Mouse (Mus musculus) myocyte (in vitro differentiated cells): ENCODE measurements around the gene Pou2f2. TPM values are rescaled to one million over a fixed set of nuclear protein-coding genes. Genes with fewer than 3 reads are reported as not detected.

Source experiments
- H3K27me3 ChIP-seq: one replicate; pipeline ENCODE4 v1.6.1; 2011; ENCODE audit not compliant: control insufficient read depth, insufficient read depth, insufficient read length
- H3K36me3 ChIP-seq: one replicate; pipeline ENCODE4 v1.6.1; 2011; ENCODE audit not compliant: control insufficient read depth, insufficient read depth
- H3K4me2 ChIP-seq: one replicate; pipeline ENCODE4 v1.6.1; 2011; ENCODE audit warnings: low read depth, control low read depth
- H3K4me3 ChIP-seq: one replicate; pipeline ENCODE4 v1.5.1; 2011; ENCODE audit warnings: mild to moderate bottlenecking, control low read depth, moderate library complexity
- H3K79me2 ChIP-seq: one replicate; pipeline ENCODE4 v1.6.1; 2011; ENCODE audit not compliant: control insufficient read depth, insufficient read depth
- H3ac ChIP-seq: one replicate; pipeline ENCODE4 v1.6.1; 2011; ENCODE audit not compliant: control insufficient read depth, insufficient read length
- CEBPB ChIP-seq: IDR thresholded peaks from 2 replicates; pipeline ENCODE4 v1.6.1; 2011; ENCODE audit warnings: mild to moderate bottlenecking, moderate library complexity; ENCODE audit not compliant: poor library complexity, insufficient read depth, severe bottlenecking
- E2F4 ChIP-seq: IDR thresholded peaks from one replicate; pipeline ENCODE4 v1.6.1; 2011; ENCODE audit warnings: mild to moderate bottlenecking, control low read depth, moderate library complexity; ENCODE audit not compliant: insufficient read depth
- MAX ChIP-seq: IDR thresholded peaks from one replicate; pipeline ENCODE4 v1.6.1; 2011; ENCODE audit warnings: low read depth, mild to moderate bottlenecking, control low read depth
- MYOD1 ChIP-seq, 3 experiments: IDR thresholded peaks; one replicate each; pipeline ENCODE4 v1.6.1; 2011; ENCODE audit warnings: control low read depth in 2 of 3, low read depth in 2 of 3, mild to moderate bottlenecking in 2 of 3, moderate library complexity in 1 of 3; ENCODE audit not compliant: insufficient read length in 2 of 3, control insufficient read depth in 1 of 3
- MYOG ChIP-seq, 3 experiments: IDR thresholded peaks; one replicate each; pipeline ENCODE4 v1.6.1; 2011; ENCODE audit warnings: control low read depth in 2 of 3, low read depth in 2 of 3, mild to moderate bottlenecking in 2 of 3; ENCODE audit not compliant: insufficient read length in 2 of 3, control insufficient read depth in 1 of 3, insufficient read depth in 1 of 3
- POLR2A ChIP-seq: IDR thresholded peaks from one replicate; pipeline ENCODE4 v1.6.1; 2011; ENCODE audit warnings: low read depth, mild to moderate bottlenecking, control low read depth, moderate library complexity; ENCODE audit not compliant: insufficient read length
- POLR2AphosphoS2 ChIP-seq: IDR thresholded peaks from one replicate; pipeline ENCODE4 v1.6.1; 2011; ENCODE audit warnings: low read depth, control low read depth; ENCODE audit not compliant: insufficient read length
- REST ChIP-seq: IDR thresholded peaks from one replicate; pipeline ENCODE4 v1.6.1; 2011; ENCODE audit warnings: mild to moderate bottlenecking, control low read depth, moderate library complexity; ENCODE audit not compliant: insufficient read depth, insufficient read length
- SRF ChIP-seq: IDR thresholded peaks from one replicate; pipeline ENCODE4 v1.6.1; 2011; ENCODE audit warnings: low read depth; ENCODE audit not compliant: control insufficient read depth, insufficient read length
- TCF12 ChIP-seq: IDR thresholded peaks from one replicate; pipeline ENCODE4 v1.6.1; 2011; ENCODE audit warnings: mild to moderate bottlenecking, control low read depth; ENCODE audit not compliant: poor library complexity, insufficient read depth, severe bottlenecking
- TCF3 ChIP-seq: IDR thresholded peaks from one replicate; pipeline ENCODE4 v1.6.1; 2011; ENCODE audit warnings: low read depth, control low read depth; ENCODE audit not compliant: insufficient read length
- USF1 ChIP-seq: IDR thresholded peaks from one replicate; pipeline ENCODE4 v1.6.1; 2011; ENCODE audit warnings: low read depth, mild to moderate bottlenecking, control low read depth, moderate library complexity
- polyA plus RNA-seq: library from polyadenylated mRNA; unstranded; fragments of >200 nt; fragmentation: generic; extraction: Trizol; gene quantifications from one replicate; pipeline ENCODE4 v1.2.1, GENCODE M21; 2012; ENCODE audit warnings: missing spikeins

Pou2f2 gene
- polyA plus RNA-seq, 1 experiment, result 0.01 TPM

GRCm38 (mm10) chr7:25105411-25106160, 73.9 kb downstream of the Pou2f2 start:
- TF ChIP-seq E2F4, result no peak
- no peak for TF ChIP-seq CEBPB
- no peak for TF ChIP-seq USF1
- H3K79me2 ChIP-seq, result no peaks in the 10 kb centered on the region
- no peaks in the 10 kb centered on the region for H3K36me3 ChIP-seq
- H3K4me2 ChIP-seq, result no peak overlapping the region
- H3ac ChIP-seq, result no peak overlapping the region
- H3K4me3 ChIP-seq, result no peak overlapping the region
- H3K27me3 ChIP-seq, result peaks cover 45% of the 10 kb centered on the region

DNA sequence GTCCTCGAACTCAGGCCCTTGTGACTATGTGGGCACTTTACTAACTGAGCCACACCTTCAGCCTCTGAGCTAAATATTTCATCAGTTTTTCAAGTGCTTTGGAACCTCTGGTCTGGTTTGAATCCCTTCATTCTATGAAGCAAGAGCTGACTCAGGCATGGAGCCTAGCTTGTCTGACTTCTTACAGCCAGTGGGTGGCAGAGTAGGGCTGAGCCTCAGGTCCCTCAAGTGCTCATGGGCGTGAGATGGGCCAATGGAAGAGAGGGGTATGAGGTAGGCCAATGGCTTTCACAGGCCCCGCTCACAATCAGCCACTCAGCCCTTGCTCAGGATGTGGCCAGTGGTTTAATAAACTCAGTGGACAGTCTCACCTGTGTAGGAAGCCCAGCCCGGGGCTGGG, 79.9 kb downstream of the Pou2f2 start:
- no peak for TF ChIP-seq SRF
- no peak for TF ChIP-seq TCF3
- no peak for TF ChIP-seq MYOG (IDR thresholded peaks at IDR 0.05; ENCODE audit: control insufficient read depth in 1 of 3, insufficient read depth in 1 of 3, insufficient read length in 2 of 3, low read depth in 2 of 3)
- no peak for TF ChIP-seq POLR2A
- no peak for TF ChIP-seq POLR2AphosphoS2
- TF ChIP-seq REST, result no peak
- no peak for TF ChIP-seq MAX
- TF ChIP-seq TCF12, result no peak
- no peak for TF ChIP-seq USF1
- TF ChIP-seq CEBPB, result no peak
- no peak for TF ChIP-seq E2F4
- no peak for TF ChIP-seq MYOD1 (IDR thresholded peaks at IDR 0.05; ENCODE audit: control insufficient read depth in 1 of 3, insufficient read length in 2 of 3, low read depth in 2 of 3)
- H3K4me3 ChIP-seq, result no peak overlapping the region
- no peak overlapping the region for H3K4me2 ChIP-seq
- H3K79me2 ChIP-seq, result no peaks in the 10 kb centered on the region
- H3K36me3 ChIP-seq, result no peaks in the 10 kb centered on the region
- no peak overlapping the region for H3ac ChIP-seq
- H3K27me3 ChIP-seq, result peaks cover 75% of the 10 kb centered on the region

DNA sequence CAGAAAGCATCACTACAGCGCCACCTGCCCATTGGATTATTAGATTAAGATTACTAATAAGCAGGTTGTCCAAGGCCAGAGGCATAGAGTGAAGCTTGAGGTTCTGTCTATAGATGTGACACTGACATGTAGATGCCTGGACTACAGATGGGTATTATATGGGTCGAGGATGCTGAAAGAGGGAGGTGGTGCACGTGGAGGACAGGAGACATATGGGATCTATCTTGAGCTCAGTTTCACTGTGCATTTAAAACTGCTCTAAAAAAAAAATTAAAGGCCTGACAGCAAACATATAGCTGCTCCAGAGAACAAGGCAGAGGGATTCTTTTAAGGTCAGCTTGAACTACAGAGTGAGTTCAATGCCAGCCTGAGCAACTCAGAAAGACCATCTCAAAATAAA, 81.4 kb downstream of the Pou2f2 start:
- TF ChIP-seq CEBPB (no peak), MYOD1 (IDR thresholded peaks at IDR 0.05; ENCODE audit: control insufficient read depth in 1 of 3, insufficient read length in 2 of 3, low read depth in 2 of 3) (no peak), REST (no peak), POLR2A (no peak), TCF12 (no peak), MAX (no peak), USF1 (no peak), MYOG (IDR thresholded peaks at IDR 0.05; ENCODE audit: control insufficient read depth in 1 of 3, insufficient read depth in 1 of 3, insufficient read length in 2 of 3, low read depth in 2 of 3) (no peak), SRF (no peak), E2F4 (no peak), TCF3 (no peak), POLR2AphosphoS2 (no peak)
- Histone ChIP-seq H3K36me3 (no peaks in the 10 kb centered on the region), H3ac (no peak overlapping the region), H3K4me2 (no peak overlapping the region), H3K4me3 (no peak overlapping the region), H3K79me2 (no peaks in the 10 kb centered on the region), H3K27me3 (peaks cover 66% of the 10 kb centered on the region)

- no peaks in the 10 kb centered on the region for H3K79me2 ChIP-seq
- H3K36me3 ChIP-seq, result no peaks in the 10 kb centered on the region
- H3K27me3 ChIP-seq, result peaks cover 16% of the 10 kb centered on the region
- no peak overlapping the region for H3ac ChIP-seq
- no peak for TF ChIP-seq TCF3
- TF ChIP-seq MYOD1 (IDR thresholded peaks at IDR 0.05; ENCODE audit: control insufficient read depth in 1 of 3, insufficient read length in 2 of 3, low read depth in 2 of 3), result no peak
- TF ChIP-seq USF1, result no peak
- no peak for TF ChIP-seq POLR2AphosphoS2
- no peak for TF ChIP-seq SRF
- no peak for TF ChIP-seq MAX
- no peak for TF ChIP-seq E2F4
- no peak for TF ChIP-seq POLR2A
- no peak for TF ChIP-seq MYOG (IDR thresholded peaks at IDR 0.05; ENCODE audit: control insufficient read depth in 1 of 3, insufficient read depth in 1 of 3, insufficient read length in 2 of 3, low read depth in 2 of 3)
- no peak for TF ChIP-seq TCF12
- TF ChIP-seq REST, result no peak
- TF ChIP-seq CEBPB, result no peak
- H3K4me3 ChIP-seq, result no peak overlapping the region
- H3K4me2 ChIP-seq, result no peak overlapping the region
Observed at GRCm38 (mm10) chr7:25089875-25090274, 89.7 kb downstream of the Pou2f2 start.

DNA sequence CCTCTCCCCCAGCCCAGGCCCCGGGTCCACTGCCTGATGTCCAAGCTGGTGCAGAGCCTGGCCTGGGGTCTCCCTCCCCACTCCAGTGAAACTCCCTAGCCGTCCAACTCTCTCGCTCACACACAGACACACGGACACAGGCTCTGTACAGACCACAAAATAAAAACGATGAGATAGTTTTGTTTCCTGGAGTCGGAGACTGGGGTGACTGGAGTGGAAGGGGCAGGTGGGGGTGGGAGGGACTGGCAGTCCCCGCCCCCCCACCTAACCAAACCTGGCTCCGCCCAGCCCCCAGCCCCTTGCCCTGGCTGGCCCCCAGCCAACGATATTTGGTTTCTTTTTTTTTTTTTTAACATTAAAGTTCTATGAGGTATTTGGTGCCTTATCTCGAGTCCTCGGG, 90.6 kb downstream of the Pou2f2 start:
- no peak overlapping the region for H3K4me3 ChIP-seq
- H3K36me3 ChIP-seq, result no peaks in the 10 kb centered on the region
- no peak overlapping the region for H3K4me2 ChIP-seq
- TF ChIP-seq TCF3, result no peak
- H3K79me2 ChIP-seq, result no peaks in the 10 kb centered on the region
- peaks cover 10% of the 10 kb centered on the region for H3K27me3 ChIP-seq
- H3ac ChIP-seq, result no peak overlapping the region
